Mouse (Mus musculus) myocyte (in vitro differentiated cells): ENCODE results near the gene Setdb2. TPM values are rescaled to one million over a fixed set of nuclear protein-coding genes. Genes with fewer than 3 reads are reported as not detected.

Source experiments
- H3K27me3 ChIP-seq: one replicate; pipeline ENCODE4 v1.6.1; 2011; ENCODE audit not compliant: control insufficient read depth, insufficient read depth, insufficient read length
- H3K36me3 ChIP-seq: one replicate; pipeline ENCODE4 v1.6.1; 2011; ENCODE audit not compliant: control insufficient read depth, insufficient read depth
- H3K4me2 ChIP-seq: one replicate; pipeline ENCODE4 v1.6.1; 2011; ENCODE audit warnings: low read depth, control low read depth
- H3K4me3 ChIP-seq: one replicate; pipeline ENCODE4 v1.5.1; 2011; ENCODE audit warnings: mild to moderate bottlenecking, control low read depth, moderate library complexity
- H3K79me2 ChIP-seq: one replicate; pipeline ENCODE4 v1.6.1; 2011; ENCODE audit not compliant: control insufficient read depth, insufficient read depth
- H3ac ChIP-seq: one replicate; pipeline ENCODE4 v1.6.1; 2011; ENCODE audit not compliant: control insufficient read depth, insufficient read length
- CEBPB ChIP-seq: IDR thresholded peaks from 2 replicates; pipeline ENCODE4 v1.6.1; 2011; ENCODE audit warnings: mild to moderate bottlenecking, moderate library complexity; ENCODE audit not compliant: poor library complexity, insufficient read depth, severe bottlenecking
- E2F4 ChIP-seq: IDR thresholded peaks from one replicate; pipeline ENCODE4 v1.6.1; 2011; ENCODE audit warnings: mild to moderate bottlenecking, control low read depth, moderate library complexity; ENCODE audit not compliant: insufficient read depth
- MAX ChIP-seq: IDR thresholded peaks from one replicate; pipeline ENCODE4 v1.6.1; 2011; ENCODE audit warnings: low read depth, mild to moderate bottlenecking, control low read depth
- MYOD1 ChIP-seq, 3 experiments: IDR thresholded peaks; one replicate each; pipeline ENCODE4 v1.6.1; 2011; ENCODE audit warnings: control low read depth in 2 of 3, low read depth in 2 of 3, mild to moderate bottlenecking in 2 of 3, moderate library complexity in 1 of 3; ENCODE audit not compliant: insufficient read length in 2 of 3, control insufficient read depth in 1 of 3
- MYOG ChIP-seq, 3 experiments: IDR thresholded peaks; one replicate each; pipeline ENCODE4 v1.6.1; 2011; ENCODE audit warnings: control low read depth in 2 of 3, low read depth in 2 of 3, mild to moderate bottlenecking in 2 of 3; ENCODE audit not compliant: insufficient read length in 2 of 3, control insufficient read depth in 1 of 3, insufficient read depth in 1 of 3
- POLR2A ChIP-seq: IDR thresholded peaks from one replicate; pipeline ENCODE4 v1.6.1; 2011; ENCODE audit warnings: low read depth, mild to moderate bottlenecking, control low read depth, moderate library complexity; ENCODE audit not compliant: insufficient read length
- POLR2AphosphoS2 ChIP-seq: IDR thresholded peaks from one replicate; pipeline ENCODE4 v1.6.1; 2011; ENCODE audit warnings: low read depth, control low read depth; ENCODE audit not compliant: insufficient read length
- REST ChIP-seq: IDR thresholded peaks from one replicate; pipeline ENCODE4 v1.6.1; 2011; ENCODE audit warnings: mild to moderate bottlenecking, control low read depth, moderate library complexity; ENCODE audit not compliant: insufficient read depth, insufficient read length
- SRF ChIP-seq: IDR thresholded peaks from one replicate; pipeline ENCODE4 v1.6.1; 2011; ENCODE audit warnings: low read depth; ENCODE audit not compliant: control insufficient read depth, insufficient read length
- TCF12 ChIP-seq: IDR thresholded peaks from one replicate; pipeline ENCODE4 v1.6.1; 2011; ENCODE audit warnings: mild to moderate bottlenecking, control low read depth; ENCODE audit not compliant: poor library complexity, insufficient read depth, severe bottlenecking
- TCF3 ChIP-seq: IDR thresholded peaks from one replicate; pipeline ENCODE4 v1.6.1; 2011; ENCODE audit warnings: low read depth, control low read depth; ENCODE audit not compliant: insufficient read length
- USF1 ChIP-seq: IDR thresholded peaks from one replicate; pipeline ENCODE4 v1.6.1; 2011; ENCODE audit warnings: low read depth, mild to moderate bottlenecking, control low read depth, moderate library complexity
- polyA plus RNA-seq: library from polyadenylated mRNA; unstranded; fragments of >200 nt; fragmentation: generic; extraction: Trizol; gene quantifications from one replicate; pipeline ENCODE4 v1.2.1, GENCODE M21; 2012; ENCODE audit warnings: missing spikeins

The Setdb2 gene
- polyA plus RNA-seq, 1 experiment: 2.2 TPM

GRCm38 (mm10) chr14:59438505-59438904 lies 2.2 kb downstream of the Setdb2 start:
- Histone ChIP-seq H3K36me3 (no peaks in the 10 kb centered on the region), H3ac (no peak overlapping the region), H3K79me2 (peaks cover 5% of the 10 kb centered on the region), H3K27me3 (no peaks in the 10 kb centered on the region), H3K4me3 (no peak overlapping the region), H3K4me2 (no peak overlapping the region)
- TF ChIP-seq REST (no peak), SRF (no peak), E2F4 (no peak), MAX (no peak), USF1 (no peak)

GRCm38 (mm10) chr14:59437398-59437797 lies 3.3 kb downstream of the Setdb2 start:
- Histone ChIP-seq H3K4me3 (no peak overlapping the region), H3ac (no peak overlapping the region), H3K27me3 (no peaks in the 10 kb centered on the region), H3K4me2 (no peak overlapping the region), H3K36me3 (no peaks in the 10 kb centered on the region), H3K79me2 (no peaks in the 10 kb centered on the region)
- TF ChIP-seq REST (no peak), MYOG (IDR thresholded peaks at IDR 0.05; ENCODE audit: control insufficient read depth in 1 of 3, insufficient read depth in 1 of 3, insufficient read length in 2 of 3, low read depth in 2 of 3) (no peak), POLR2AphosphoS2 (no peak), TCF12 (no peak), USF1 (no peak), CEBPB (no peak), E2F4 (no peak), SRF (no peak)

- no peak overlapping the region for H3K4me3 ChIP-seq
- H3K27me3 ChIP-seq: no peaks in the 10 kb centered on the region
- no peak overlapping the region for H3ac ChIP-seq
- no peaks in the 10 kb centered on the region for H3K36me3 ChIP-seq
- H3K79me2 ChIP-seq: no peaks in the 10 kb centered on the region
- H3K4me2 ChIP-seq: no peak overlapping the region
- TF ChIP-seq USF1: no peak
- TF ChIP-seq SRF: no peak
- TF ChIP-seq E2F4: no peak
- no peak for TF ChIP-seq TCF12
- TF ChIP-seq POLR2AphosphoS2: no peak
- TF ChIP-seq REST: no peak
- no peak for TF ChIP-seq MAX
- no peak for TF ChIP-seq MYOD1 (IDR thresholded peaks at IDR 0.05; ENCODE audit: control insufficient read depth in 1 of 3, insufficient read length in 2 of 3, low read depth in 2 of 3)
- TF ChIP-seq MYOG (IDR thresholded peaks at IDR 0.05; ENCODE audit: control insufficient read depth in 1 of 3, insufficient read depth in 1 of 3, insufficient read length in 2 of 3, low read depth in 2 of 3): no peak
- TF ChIP-seq POLR2A: no peak
- no peak for TF ChIP-seq TCF3
- TF ChIP-seq CEBPB: no peak
Measured at GRCm38 (mm10) chr14:59435206-59435605, 5.5 kb downstream of the Setdb2 start.

GRCm38 (mm10) chr14:59433902-59434301 lies 6.8 kb downstream of the Setdb2 start:
- H3K4me2 ChIP-seq: no peak overlapping the region
- no peaks in the 10 kb centered on the region for H3K36me3 ChIP-seq
- no peak overlapping the region for H3K4me3 ChIP-seq
- H3K79me2 ChIP-seq: no peaks in the 10 kb centered on the region
- no peak overlapping the region for H3ac ChIP-seq
- TF ChIP-seq TCF12 (no peak), TCF3 (no peak), MYOD1 (IDR thresholded peaks at IDR 0.05; ENCODE audit: control insufficient read depth in 1 of 3, insufficient read length in 2 of 3, low read depth in 2 of 3) (no peak), USF1 (no peak), E2F4 (no peak)
- H3K27me3 ChIP-seq: no peaks in the 10 kb centered on the region

- no peak overlapping the region for H3K4me3 ChIP-seq
- H3ac ChIP-seq: no peak overlapping the region
- no peaks in the 10 kb centered on the region for H3K79me2 ChIP-seq
- H3K4me2 ChIP-seq: no peak overlapping the region
- H3K36me3 ChIP-seq: no peaks in the 10 kb centered on the region
- no peak for TF ChIP-seq POLR2AphosphoS2
- TF ChIP-seq MYOD1 (IDR thresholded peaks at IDR 0.05; ENCODE audit: control insufficient read depth in 1 of 3, insufficient read length in 2 of 3, low read depth in 2 of 3): no peak
- no peak for TF ChIP-seq POLR2A
- TF ChIP-seq MAX: no peak
- TF ChIP-seq TCF12: no peak
- no peak for TF ChIP-seq USF1
- H3K27me3 ChIP-seq: no peaks in the 10 kb centered on the region
Measured at GRCm38 (mm10) chr14:59430556-59430955, 10.1 kb downstream of the Setdb2 start.
